Mouse (Mus musculus) brown adipose tissue, adult 24 weeks (tissue): ENCODE data around the gene Lnpep. TPM values are rescaled to one million over a fixed set of nuclear protein-coding genes. Genes with fewer than 3 reads are reported as not detected.

Source experiments
- H3K27ac ChIP-seq: fragments of 200-500 bp; replicated peaks from 2 replicates; pipeline ENCODE4 v1.5.1; 2012; ENCODE audit warnings: low read depth, mild to moderate bottlenecking, low read length
- H3K4me1 ChIP-seq: fragments of 200-500 bp; 2 replicates; pipeline ENCODE4 v1.6.1; 2012; ENCODE audit warnings: low read length, mixed read lengths; ENCODE audit not compliant: control insufficient read depth, insufficient read depth, insufficient read length
- H3K4me3 ChIP-seq: fragments of 200-500 bp; 2 replicates; pipeline ENCODE4 v1.5.1; 2012; ENCODE audit warnings: low read depth, mild to moderate bottlenecking, low read length, moderate library complexity; ENCODE audit not compliant: insufficient read depth
- polyA plus RNA-seq: library from polyadenylated mRNA; stranded (reverse); fragments of >200 nt; gene quantifications from 2 replicates; pipeline ENCODE4 v1.2.4, GENCODE M21; 2012; ENCODE audit not compliant: missing spikeins, insufficient read depth, insufficient read length

Lnpep gene
- polyA plus RNA-seq, 1 experiment = 29.8 TPM

GRCm38 (mm10) chr17:17491622-17492001 is 133.2 kb downstream of the Lnpep start:
- Histone ChIP-seq H3K27ac (no peak overlapping the region), H3K4me3 (no peak overlapping the region), H3K4me1 (no peaks in the 10 kb centered on the region)

GRCm38 (mm10) chr17:17490820-17491621 is 133.8 kb downstream of the Lnpep start:
- H3K27ac ChIP-seq = no peak overlapping the region
- H3K4me1 ChIP-seq = no peaks in the 10 kb centered on the region
- H3K4me3 ChIP-seq = no peak overlapping the region

- H3K4me3 ChIP-seq = no peak overlapping the region
- H3K27ac ChIP-seq = no peak overlapping the region
- no peaks in the 10 kb centered on the region for H3K4me1 ChIP-seq
These were observed 139.1 kb downstream of the Lnpep start for GRCm38 (mm10) chr17:17485789-17486188.

Other genes with a start within 250 kb of the Lnpep start
- 6.0 and 7.4 TPM in 2 replicates for gene Lix1, start 222.4 kb downstream of the Lnpep start, polyA plus RNA-seq
- not detected in 2 replicates for gene Vmn2r90, start 78.7 kb upstream of the Lnpep start, polyA plus RNA-seq
- gene Spaca6, start 202.1 kb upstream of the Lnpep start, polyA plus RNA-seq = 19.4 and 20.7 TPM in 2 replicates
- gene Has1, start 230.2 kb upstream of the Lnpep start, polyA plus RNA-seq = 1.5 TPM in 1 of 2 replicates, not detected in the other